Mouse (Mus musculus) monocyte, adult 59 days (primary cell): ENCODE measurements around the gene Wdr18. TPM values are rescaled to one million over a fixed set of nuclear protein-coding genes. Genes with fewer than 3 reads are reported as not detected.

Source experiments
- total RNA-seq, 2 experiments: library from RNA; stranded (reverse); gene quantifications; one replicate each; pipeline ENCODE4 v1.2.4; 2023

Wdr18 gene
- 10 to 100 TPM; 14.9 to 15.3 TPM for total RNA-seq

GRCm38 (mm10) chr10:79959847-79960601 lies at the start of gene Wdr18:
Gene Wdr18 (plus strand): TSS chr10:79960152.

GRCm38 (mm10) chr10:79910556-79910955 lies 49.4 kb upstream of the Wdr18 start, which contains the start of gene Gm26602:
Gene Gm26602 (plus strand): TSS chr10:79910856.

GRCm38 (mm10) chr10:79916808-79917531 lies 43.0 kb upstream of the Wdr18 start, which contains the start of gene Kiss1r:
Gene Kiss1r (plus strand): TSS chr10:79916971.

GRCm38 (mm10) chr10:79920958-79921535 lies 38.9 kb upstream of the Wdr18 start, which contains the start of gene R3hdm4:
Gene R3hdm4 (minus strand): TSS chr10:79921208.

GRCm38 (mm10) chr10:79926491-79927323 lies 33.2 kb upstream of the Wdr18 start, which contains the start of gene Arid3a:
Gene Arid3a (plus strand): TSS chr10:79927043.

GRCm38 (mm10) chr10:79970415-79971182 lies 10.6 kb downstream of the Wdr18 start, which contains the start of gene Grin3b:
Gene Grin3b (plus strand): TSS chr10:79970715.

GRCm38 (mm10) chr10:79984195-79984816 lies 24.4 kb downstream of the Wdr18 start, which contains the start of gene Tmem259:
Gene Tmem259 (minus strand): TSS chr10:79984330.

GRCm38 (mm10) chr10:79988506-79989271 lies 28.7 kb downstream of the Wdr18 start, which contains the start of gene Cnn2:
Gene Cnn2 (plus strand): TSS chr10:79988584.

GRCm38 (mm10) chr10:79996272-79997033 lies 36.5 kb downstream of the Wdr18 start, which contains the start of gene Abca7:
Gene Abca7 (plus strand): TSS chr10:79996494.

GRCm38 (mm10) chr10:80016511-80016910 lies 56.6 kb downstream of the Wdr18 start, which contains the start of gene Arhgap45:
Gene Arhgap45 (plus strand): TSS chr10:80016653.

Other genes starting within 250 kb of the Wdr18 start
- gene Hcn2, start 243.5 kb upstream of the Wdr18 start, total RNA-seq = under 1 TPM in 1 of 2 experiments, not detected in 1; 0.16 TPM
- 10 to 100 TPM; 29.0 to 32.2 TPM for gene Polrmt, start 213.6 kb upstream of the Wdr18 start, total RNA-seq
- gene Fgf22, start 205.1 kb upstream of the Wdr18 start, total RNA-seq = not detected
- gene Rnf126, start 193.2 kb upstream of the Wdr18 start, total RNA-seq = 10 to 100 TPM; 42.3 to 43.1 TPM
- 1 to 10 TPM; 1.2 to 2.2 TPM for gene Fstl3, start 182.9 kb upstream of the Wdr18 start, total RNA-seq
- not detected for gene Prss57, start 169.2 kb upstream of the Wdr18 start, total RNA-seq
- 10 to 100 TPM; 70.2 to 73.6 TPM for gene Palm, start 166.6 kb upstream of the Wdr18 start, total RNA-seq
- under 1 TPM in 1 of 2 experiments, not detected in 1; 0.49 TPM for gene Misp, start 139.2 kb upstream of the Wdr18 start, total RNA-seq
- 100 to 1,000 TPM; 308 to 311 TPM for gene Ptbp1, start 105.7 kb upstream of the Wdr18 start, total RNA-seq
- gene Prtn3, start 85.7 kb upstream of the Wdr18 start, total RNA-seq = 10 to 100 TPM in 1 of 2 experiments, 1 to 10 TPM in 1; 4.9 to 13.3 TPM
- 1 to 10 TPM; 1.5 to 5.6 TPM for gene Plppr3, start 85.5 kb upstream of the Wdr18 start, total RNA-seq
- 1 to 10 TPM; 1.4 to 1.7 TPM for gene Elane, start 73.9 kb upstream of the Wdr18 start, total RNA-seq
- gene Cfd, start 69.3 kb upstream of the Wdr18 start, total RNA-seq = not detected
- gene Med16, start 51.2 kb upstream of the Wdr18 start, total RNA-seq = 10 to 100 TPM; 33.8 to 45.6 TPM
- not detected for gene Gm26602, start 49.3 kb upstream of the Wdr18 start, total RNA-seq
- gene Kiss1r, start 43.2 kb upstream of the Wdr18 start, total RNA-seq = 1 to 10 TPM; 1.1 to 1.5 TPM
- 100 to 1,000 TPM; 103 to 108 TPM for gene R3hdm4, start 38.9 kb upstream of the Wdr18 start, total RNA-seq
- 10 to 100 TPM; 72.0 to 93.0 TPM for gene Arid3a, start 33.1 kb upstream of the Wdr18 start, total RNA-seq
- gene Grin3b, start 10.6 kb downstream of the Wdr18 start, total RNA-seq = not detected
- 100 to 1,000 TPM; 159 to 170 TPM for gene Tmem259, start 24.2 kb downstream of the Wdr18 start, total RNA-seq
- 100 to 1,000 TPM; 264 to 285 TPM for gene Cnn2, start 28.4 kb downstream of the Wdr18 start, total RNA-seq
- gene Abca7, start 36.3 kb downstream of the Wdr18 start, total RNA-seq = 100 to 1,000 TPM; 123 to 126 TPM
- gene Arhgap45, start 56.5 kb downstream of the Wdr18 start, total RNA-seq = 100 to 1,000 TPM; 445 to 469 TPM
- gene Polr2e, start 79.6 kb downstream of the Wdr18 start, total RNA-seq = 10 to 100 TPM; 70.3 to 88.5 TPM
- gene Gpx4, start 87.0 kb downstream of the Wdr18 start, total RNA-seq = 100 to 1,000 TPM; 295 to 325 TPM
- 100 to 1,000 TPM; 221 to 224 TPM for gene Sbno2, start 145.4 kb downstream of the Wdr18 start, total RNA-seq
- gene Stk11, start 155.7 kb downstream of the Wdr18 start, total RNA-seq = 100 to 1,000 TPM; 122 to 129 TPM
- gene Atp5d, start 178.5 kb downstream of the Wdr18 start, total RNA-seq = 100 to 1,000 TPM; 165 to 182 TPM
- gene Cbarp, start 180.7 kb downstream of the Wdr18 start, total RNA-seq = 1 to 10 TPM; 3.7 to 4.5 TPM
- gene Midn, start 188.1 kb downstream of the Wdr18 start, total RNA-seq = 100 to 1,000 TPM; 150 to 162 TPM
- 10 to 100 TPM; 46.0 to 76.6 TPM for gene Cirbp, start 205.8 kb downstream of the Wdr18 start, total RNA-seq
- 10 to 100 TPM; 11.8 to 19.2 TPM for gene 1600002K03Rik, start 212.8 kb downstream of the Wdr18 start, total RNA-seq
- under 1 TPM; 0.24 to 0.49 TPM for gene Efna2, start 219.3 kb downstream of the Wdr18 start, total RNA-seq